Mouse (Mus musculus) spleen, postnatal 10 days (tissue): ENCODE results near the gene Cdk5rap1.
"Not testable (repeated sequence)": the region's sequence is repeated elsewhere in the genome, so short reads cannot be mapped to it uniquely, and the experiment has no call there.

Experiments
- DNase-seq, 2 experiments: peaks; one replicate each; pipeline ENCODE4 v3.0.0; 2021 to 2022; ENCODE audit warnings: low spot score in 2 of 2

Cdk5rap1 gene

DNA sequence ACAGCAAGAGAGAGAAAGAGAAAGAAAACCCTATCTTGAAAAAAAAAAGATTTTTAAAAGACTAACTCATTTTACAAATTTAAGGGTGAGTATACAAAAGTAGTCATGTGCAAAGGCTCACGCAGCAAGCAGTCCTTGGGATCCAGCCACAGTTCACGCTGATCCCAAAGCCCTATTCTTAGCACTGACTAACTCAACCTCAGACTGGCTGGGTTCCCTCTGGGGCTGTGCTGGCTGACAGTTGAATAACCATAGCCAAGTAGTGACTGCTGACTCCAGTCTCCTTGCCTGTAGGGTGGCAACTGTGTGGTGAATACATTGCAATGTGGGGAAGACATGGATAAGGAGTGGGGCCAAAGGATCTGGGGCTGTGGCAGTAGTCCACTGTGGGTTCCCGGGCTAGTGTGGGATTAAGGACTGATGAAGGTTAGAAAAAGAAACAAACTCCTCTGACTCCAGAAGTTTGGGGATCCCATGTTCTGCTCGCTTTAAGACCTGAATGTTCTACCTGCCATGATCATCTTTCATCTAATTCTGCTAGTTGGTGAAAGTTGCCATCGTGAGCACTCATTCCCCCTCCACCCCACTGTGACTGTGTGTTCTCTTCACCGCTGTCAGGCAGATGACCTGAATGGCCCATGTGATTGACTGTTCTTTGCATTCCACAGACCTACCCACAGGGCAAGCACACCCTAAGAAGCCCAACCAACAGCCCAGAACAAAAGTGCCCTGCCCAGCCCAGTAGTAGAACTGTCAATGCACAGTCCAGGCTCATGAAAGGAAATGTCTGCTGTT is 2.2 kb upstream of the Cdk5rap1 start:
- DNase-seq, result no peak

DNA sequence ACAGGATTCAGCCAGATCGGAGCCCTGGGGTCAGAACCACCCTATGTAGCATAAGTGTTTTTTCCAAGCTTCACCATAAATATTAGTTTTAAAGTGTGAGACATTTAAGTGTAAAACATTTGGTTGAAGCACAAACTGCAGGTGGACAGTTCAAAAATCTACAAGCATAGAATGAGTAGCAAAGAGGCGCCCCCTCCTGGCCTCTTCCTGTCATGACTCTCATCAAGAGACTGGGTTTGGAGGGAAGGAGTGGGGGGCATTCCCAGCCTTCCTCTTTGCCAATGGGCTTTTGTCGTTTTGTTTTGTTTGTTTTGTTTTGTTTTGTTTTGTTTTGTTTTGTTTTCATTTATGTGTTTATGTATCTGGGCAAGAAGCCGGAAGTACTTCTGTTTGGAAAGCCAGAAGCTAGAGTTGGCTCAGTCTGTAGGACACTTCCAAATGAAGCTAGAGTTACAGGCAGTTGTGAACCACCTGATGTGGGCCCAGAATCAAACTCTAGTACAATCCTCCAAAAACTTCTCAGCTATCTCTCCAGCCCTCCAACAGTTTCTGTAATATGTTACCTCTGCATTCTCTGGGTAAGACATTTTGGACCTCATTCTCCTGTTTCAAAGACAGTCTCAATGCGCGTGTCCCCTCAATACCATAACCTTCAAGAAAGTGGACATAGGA is 1.3 kb upstream of the Cdk5rap1 start:
- DNase-seq, result peak; percentile 53 to 83

DNA sequence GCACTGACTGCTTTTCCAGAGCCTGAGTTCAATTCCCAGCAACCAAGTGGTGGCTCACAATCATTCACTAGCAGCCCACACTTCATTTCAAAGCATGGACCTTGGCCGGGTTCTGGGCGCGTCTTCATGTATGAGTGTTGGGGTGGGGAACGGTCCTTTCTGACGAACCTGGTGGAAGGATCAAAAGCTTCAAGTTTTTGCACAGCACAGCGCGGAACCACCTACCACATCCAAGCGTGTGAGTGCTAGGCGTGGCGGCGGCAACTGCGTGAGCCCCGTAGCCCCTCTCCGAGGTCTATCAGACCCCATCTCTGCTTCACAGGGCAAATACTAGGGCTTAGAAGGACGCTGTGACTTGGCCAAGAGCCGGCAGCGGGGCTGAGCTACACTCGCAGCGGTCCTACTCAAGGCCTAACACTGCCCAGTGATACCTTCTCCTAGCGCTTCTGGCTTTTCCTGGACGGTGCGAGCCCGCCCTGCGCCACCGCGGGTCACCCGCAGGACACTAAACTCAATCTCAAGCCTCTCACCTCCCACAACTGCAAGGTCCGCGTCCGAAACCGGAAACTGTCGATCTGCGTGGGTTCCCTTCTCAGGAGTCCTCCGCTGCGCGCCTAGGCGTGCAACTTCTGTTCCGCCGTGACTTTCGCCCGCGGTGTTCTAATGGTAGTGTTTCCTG is 520 bp downstream of the Cdk5rap1 start:
- DNase-seq, result peak; percentile 88 to 89

DNA sequence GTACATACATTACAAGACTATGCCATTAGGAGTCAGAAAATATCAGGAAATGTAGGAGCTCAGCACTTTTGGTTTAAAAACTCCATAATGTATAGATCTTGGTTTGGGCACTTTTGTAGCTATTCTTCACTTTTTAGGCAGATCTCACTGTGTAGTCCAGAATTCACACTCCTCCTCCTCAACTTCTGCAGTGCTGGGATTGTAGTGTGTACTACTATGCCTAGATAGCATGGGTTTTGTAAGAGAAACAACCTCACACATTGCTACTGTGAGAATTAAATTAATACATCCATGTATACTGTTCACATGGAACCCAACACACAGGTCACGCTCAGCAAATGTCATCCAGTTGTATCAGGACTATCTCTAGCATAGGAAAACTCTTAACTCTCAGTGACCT is 5.3 kb downstream of the Cdk5rap1 start:
- no peak for DNase-seq

DNA sequence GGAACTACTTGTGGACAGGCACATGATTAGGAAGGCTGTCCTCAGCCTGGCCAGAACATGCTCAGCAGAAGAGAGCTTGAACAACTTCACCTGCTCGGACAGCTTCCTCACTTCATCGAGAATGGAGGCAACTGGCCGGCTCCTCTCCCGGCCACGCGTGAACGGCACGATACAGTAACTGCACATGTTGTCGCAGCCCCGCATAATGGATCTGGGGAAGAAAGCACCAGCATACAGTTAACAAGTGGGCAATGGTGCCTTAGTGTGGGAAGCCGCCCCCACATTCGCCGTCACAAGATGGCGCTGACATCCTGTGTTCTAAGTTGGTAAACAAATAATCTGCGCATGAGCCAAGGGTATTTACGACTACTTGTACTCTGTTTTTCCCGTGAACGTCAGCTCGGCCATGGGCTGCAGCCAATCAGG is 18.8 kb downstream of the Cdk5rap1 start:
- not testable (repeated sequence) for DNase-seq

DNA sequence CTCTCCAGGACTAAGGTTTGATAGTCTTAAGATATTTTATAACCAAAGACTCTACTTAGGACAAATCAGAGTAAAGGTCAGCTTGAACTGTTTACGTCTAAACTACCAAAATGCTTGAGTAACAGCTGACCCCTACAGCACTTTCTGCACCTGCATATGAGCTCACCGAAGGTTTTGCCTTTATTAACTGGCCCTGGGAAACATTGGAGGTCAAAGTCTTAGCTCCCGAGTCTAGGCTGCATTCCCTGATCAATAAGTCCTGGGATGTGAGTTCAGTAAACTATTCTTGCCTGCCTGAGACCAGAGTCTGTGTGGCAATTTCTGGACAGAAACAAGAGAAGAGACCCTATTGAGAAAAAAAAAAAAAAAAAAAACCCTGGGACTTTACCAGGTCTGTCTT is 24.7 kb downstream of the Cdk5rap1 start:
- no peak for DNase-seq

DNA sequence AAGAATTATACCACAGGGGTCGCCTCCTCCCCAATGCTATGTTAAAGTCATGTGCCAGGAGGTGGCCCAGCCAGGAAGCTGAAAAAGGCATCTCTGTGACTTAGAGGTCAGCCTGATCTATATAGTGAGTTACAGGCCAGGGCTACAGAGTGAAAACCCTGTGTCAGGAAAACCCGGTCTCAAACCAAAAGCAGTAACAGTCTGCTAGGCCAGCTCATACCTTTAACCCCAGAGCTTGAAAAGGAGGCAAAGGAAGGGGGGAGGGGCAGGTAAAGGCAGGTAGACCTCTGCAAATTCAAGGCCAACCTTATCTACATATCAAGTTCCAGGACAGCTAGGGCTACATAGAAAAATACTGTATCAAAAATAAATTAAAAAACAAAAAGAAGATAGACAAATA is 33.5 kb downstream of the Cdk5rap1 start:
- no peak for DNase-seq

DNA sequence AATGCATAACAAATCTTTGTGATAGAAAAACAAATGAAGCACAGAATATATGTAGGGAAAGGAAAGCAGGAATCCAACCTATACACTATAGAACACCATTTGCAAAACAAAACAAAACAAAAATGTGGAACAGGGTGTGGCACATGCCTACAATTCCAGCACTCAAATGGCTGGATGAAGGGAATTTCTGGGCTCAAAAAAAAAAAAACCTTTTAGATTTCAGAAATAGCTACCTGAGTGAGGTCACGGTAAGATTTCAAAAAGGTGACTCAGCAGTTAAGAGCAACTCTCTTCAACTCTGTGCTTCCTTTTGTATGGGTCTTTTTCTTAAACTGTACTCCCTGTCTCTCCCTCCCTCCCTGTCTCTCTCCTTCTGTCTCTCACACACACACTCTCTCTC is 34.6 kb downstream of the Cdk5rap1 start:
- no peak for DNase-seq

DNA sequence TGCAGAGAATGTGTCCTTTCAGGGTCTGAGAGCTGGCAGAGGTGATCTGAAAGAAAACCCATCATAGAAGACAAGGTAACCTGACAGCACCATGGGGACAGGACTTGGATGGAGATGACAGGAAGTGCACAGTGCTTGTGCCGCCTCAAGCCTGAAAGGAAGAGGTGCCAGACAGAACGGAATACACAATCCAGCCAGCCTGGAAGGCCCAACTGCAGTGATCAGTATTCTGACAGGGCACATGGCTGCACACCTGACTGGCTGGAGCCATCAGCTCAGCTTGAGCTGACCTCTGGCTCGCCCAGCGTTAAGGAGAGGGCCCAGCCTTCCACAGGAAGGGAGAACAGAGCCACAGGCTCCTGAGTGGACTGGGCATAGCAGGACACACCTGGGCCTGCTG is 37.2 kb downstream of the Cdk5rap1 start:
- no peak for DNase-seq

DNA sequence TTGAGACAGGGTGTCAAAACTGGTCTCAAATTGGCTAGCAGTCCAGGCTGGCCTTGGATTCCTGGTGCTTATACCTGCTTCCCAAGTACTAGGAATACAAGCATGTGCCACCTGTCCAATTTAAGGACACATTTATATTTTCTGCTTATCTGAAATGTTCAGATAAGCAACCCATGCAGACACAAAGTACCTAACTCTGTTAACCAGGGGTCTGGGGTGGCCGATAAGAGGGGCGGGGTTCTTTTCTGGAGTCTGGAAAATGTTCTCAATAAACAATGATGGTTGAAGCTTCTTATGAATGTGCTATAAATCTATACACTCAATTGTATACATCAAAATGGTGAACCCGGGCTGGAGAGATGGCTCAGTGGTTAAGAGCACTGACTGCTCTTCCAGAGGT is 46.0 kb downstream of the Cdk5rap1 start:
- peak in 1 of 2 experiments; percentile 49 for DNase-seq

DNA sequence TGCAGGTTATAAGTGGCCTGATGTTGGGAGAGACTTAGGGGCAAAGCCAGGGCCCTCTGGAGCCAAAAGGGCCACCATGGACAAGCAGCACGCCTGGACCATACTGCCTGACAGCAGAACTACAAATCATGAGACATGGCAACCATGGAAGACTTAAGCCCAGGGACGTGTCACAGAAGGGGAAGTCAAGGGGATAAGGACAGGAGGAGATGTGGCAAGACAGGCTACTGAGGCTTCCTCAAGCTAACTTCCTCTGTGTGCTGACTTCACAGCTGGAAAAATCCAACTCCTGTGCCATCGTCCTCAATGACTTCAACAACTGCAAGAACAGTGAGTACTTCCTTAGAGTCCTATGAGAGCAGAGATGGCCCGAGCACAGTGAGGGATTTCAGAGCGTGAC is 59.0 kb downstream of the Cdk5rap1 start:
- DNase-seq, result not testable (repeated sequence)

DNA sequence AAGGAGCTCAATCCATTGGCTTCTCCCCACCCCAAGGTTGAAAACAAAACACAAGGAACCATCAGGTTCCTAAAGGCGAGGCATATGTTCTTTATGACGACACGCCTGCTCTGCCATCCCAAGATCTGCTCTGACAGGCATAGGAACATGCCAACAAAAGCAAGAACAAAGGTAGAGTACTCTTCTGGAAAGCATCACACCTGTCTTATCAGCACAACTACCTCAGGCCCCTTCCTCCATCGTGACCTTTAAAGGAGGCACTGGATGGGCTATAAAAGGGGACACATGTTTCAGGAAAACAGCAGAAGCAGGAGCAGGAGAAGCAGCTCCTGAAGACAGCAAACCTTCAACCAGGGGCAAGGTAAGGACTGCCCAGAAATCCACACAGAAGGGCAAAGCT is 65.9 kb downstream of the Cdk5rap1 start, which contains the start of gene Bpifb9b:
Gene Bpifb9b, plus strand, starts transcription at position 301 of the 400 bp plus-strand sequence.
- not testable (repeated sequence) for DNase-seq

DNA sequence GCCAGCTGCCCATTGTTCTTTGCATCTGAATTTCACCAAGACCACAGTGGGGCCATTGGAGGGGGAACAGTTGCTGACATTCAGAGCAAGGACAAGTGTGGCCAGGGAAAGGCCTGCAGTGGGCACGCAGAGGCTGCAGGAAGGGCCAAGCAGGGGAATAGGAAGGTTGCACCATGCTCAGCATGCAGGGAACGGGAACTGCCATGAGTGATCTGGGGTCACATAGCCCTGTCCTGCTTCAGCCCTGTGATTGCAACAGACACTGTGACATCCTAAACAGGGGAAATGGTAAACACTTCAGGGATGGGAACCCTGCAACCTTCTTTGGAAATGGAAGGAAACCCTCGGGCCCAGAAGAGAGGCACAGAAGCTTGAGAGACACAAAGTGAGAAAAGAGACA is 68.2 kb downstream of the Cdk5rap1 start:
- DNase-seq, result not testable (repeated sequence)

DNA sequence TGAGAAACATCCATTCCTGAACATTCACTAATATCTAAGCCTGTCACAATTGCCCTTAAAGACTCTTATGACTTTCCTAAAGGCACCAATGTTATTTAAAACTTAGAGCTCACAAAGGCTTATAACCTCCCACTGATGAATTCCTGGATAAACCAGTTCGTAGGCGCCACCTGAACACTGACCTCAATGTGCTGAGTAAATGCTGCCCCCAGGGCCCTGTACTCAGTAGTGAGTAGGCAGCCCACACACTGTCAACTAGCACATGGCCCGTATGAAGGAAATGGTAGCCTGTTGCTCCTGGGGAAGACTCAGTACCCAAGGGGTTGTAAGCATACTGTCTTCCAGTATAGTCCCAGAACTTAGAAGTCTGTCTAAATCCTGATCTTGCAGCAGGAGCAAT is 71.0 kb downstream of the Cdk5rap1 start:
- DNase-seq, result no peak

DNA sequence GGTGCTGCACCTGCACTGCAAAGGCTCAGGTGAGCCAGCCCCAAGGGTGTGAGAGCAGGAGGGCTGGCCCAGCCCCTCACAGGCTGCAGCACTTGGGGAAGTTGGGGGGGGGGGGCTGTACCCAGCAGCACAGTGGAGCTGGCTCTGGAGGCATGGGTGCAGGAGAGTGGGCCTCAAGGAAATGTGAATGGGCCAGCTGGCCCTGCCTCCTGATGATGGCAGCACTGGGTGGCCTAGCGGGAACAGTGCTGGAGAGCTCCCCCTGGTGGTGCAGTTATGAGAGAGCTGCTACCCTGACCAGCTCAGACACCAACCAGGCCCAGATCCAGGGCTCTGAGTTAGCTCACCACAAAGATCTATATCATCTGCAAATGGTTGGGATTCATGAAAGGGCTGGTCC is 72.3 kb downstream of the Cdk5rap1 start:
- peak; percentile 64 to 89 for DNase-seq

DNA sequence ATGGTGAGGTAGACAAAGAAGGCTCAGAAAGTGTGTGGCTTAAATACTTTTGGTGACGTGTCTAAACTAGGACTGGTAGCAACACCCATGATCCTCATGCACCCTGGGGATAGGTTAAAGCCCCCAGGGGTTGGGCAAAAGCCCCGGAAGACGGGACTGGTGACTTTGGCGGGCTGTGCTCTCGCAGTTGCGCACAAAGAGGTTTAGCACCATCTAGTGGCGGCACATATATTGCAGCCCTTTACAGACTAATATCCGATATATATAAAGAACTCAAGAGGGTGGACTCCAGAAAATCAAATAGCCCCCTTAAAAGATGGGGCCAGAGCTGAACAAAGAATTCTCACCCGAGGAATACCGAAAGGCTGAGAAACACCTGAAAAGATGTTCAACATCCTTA is 78.1 kb downstream of the Cdk5rap1 start:
- peak; percentile 31 to 64 for DNase-seq

DNA sequence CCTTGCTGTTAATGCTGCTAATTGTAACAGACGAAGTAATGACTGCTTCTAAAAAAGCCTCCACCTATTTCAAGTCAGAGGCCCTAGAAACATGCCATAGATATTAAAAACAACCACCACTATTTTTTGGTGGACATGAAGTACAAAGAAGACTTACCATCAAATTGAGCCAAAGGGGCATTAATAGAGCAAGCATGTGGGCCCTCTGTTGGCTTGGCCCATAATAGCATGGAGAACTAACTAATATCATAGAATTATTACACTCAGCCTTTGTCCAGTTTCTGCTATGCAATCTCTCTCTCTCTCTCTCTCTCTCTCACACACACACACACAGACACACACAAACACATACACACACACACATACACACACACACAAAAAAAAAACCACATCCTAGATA is 80.0 kb downstream of the Cdk5rap1 start:
- no peak for DNase-seq

DNA sequence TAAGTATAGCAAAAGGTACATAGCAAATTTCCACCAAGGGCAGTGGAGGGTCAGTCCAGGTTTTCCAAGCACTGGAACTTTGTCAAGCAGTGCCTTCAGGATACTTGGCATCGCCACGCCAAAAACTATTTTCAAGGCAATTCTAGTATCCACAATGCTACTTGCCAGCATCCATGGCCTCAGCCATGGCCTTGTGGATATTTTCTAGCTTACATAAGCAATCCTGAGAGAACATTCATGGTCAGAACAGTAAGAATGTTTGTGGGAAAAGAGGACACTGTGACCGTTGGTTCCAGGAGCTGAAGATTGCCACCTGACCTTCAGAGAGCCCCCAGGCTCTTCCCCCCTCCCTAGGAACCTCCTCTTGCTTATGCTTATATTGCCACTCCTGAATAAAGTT is 80.9 kb downstream of the Cdk5rap1 start:
- not testable (repeated sequence) for DNase-seq
